Mouse (Mus musculus): ENCODE data around the gene Gm9837.
"Not testable (repeated sequence)": the region's sequence is repeated elsewhere in the genome, so short reads cannot be mapped to it uniquely, and the experiment has no call there.

The Gm9837 gene

GRCm38 (mm10) chr11:53456474-53457371 lies 13.6 kb downstream of the Gm9837 start, which contains the start of the genes Gm10447 and Shroom1:
Gm10447 (minus strand) TSS chr11:53457110.
Shroom1 (plus strand) TSS chr11:53457205.
- DNase-seq (ENCODE audit: low spot score in 2 of 2) = no peak

GRCm38 (mm10) chr11:53453031-53453430 lies 17.2 kb downstream of the Gm9837 start:
- no peak for DNase-seq (ENCODE audit: low spot score in 2 of 2)

- DNase-seq (ENCODE audit: low spot score in 2 of 2) = no peak
These were observed 17.9 kb downstream of the Gm9837 start for GRCm38 (mm10) chr11:53452396-53452795.

GRCm38 (mm10) chr11:53451361-53451760 lies 18.9 kb downstream of the Gm9837 start:
- DNase-seq (ENCODE audit: low spot score in 2 of 2) = no peak

GRCm38 (mm10) chr11:53450070-53450705 lies 20.1 kb downstream of the Gm9837 start:
- DNase-seq (ENCODE audit: low spot score in 2 of 2) = no peak

GRCm38 (mm10) chr11:53448529-53448928 lies 21.8 kb downstream of the Gm9837 start:
- DNase-seq (ENCODE audit: low spot score in 2 of 2) = no peak

GRCm38 (mm10) chr11:53447996-53448395 lies 22.3 kb downstream of the Gm9837 start:
- no peak for DNase-seq (ENCODE audit: low spot score in 2 of 2)

GRCm38 (mm10) chr11:53446183-53446582 lies 24.1 kb downstream of the Gm9837 start:
- DNase-seq (ENCODE audit: low spot score in 2 of 2) = no peak

GRCm38 (mm10) chr11:53445562-53445961 lies 24.7 kb downstream of the Gm9837 start:
- DNase-seq (ENCODE audit: low spot score in 2 of 2) = no peak

- no peak for DNase-seq (ENCODE audit: low spot score in 2 of 2)
These were observed 26.4 kb downstream of the Gm9837 start for GRCm38 (mm10) chr11:53443861-53444260.

GRCm38 (mm10) chr11:53441921-53442320 lies 28.4 kb downstream of the Gm9837 start:
- DNase-seq (ENCODE audit: low spot score in 2 of 2) = no peak

GRCm38 (mm10) chr11:53436338-53436737 lies 33.9 kb downstream of the Gm9837 start:
- DNase-seq (ENCODE audit: low spot score in 2 of 2) = no peak

GRCm38 (mm10) chr11:53435504-53435903 lies 34.8 kb downstream of the Gm9837 start:
- no peak for DNase-seq (ENCODE audit: low spot score in 2 of 2)

GRCm38 (mm10) chr11:53433057-53433456 lies 37.2 kb downstream of the Gm9837 start:
- DNase-seq (ENCODE audit: low spot score in 2 of 2) = no peak

- DNase-seq (ENCODE audit: low spot score in 2 of 2) = no peak
These were observed 38.8 kb downstream of the Gm9837 start for GRCm38 (mm10) chr11:53431347-53432056.

- DNase-seq (ENCODE audit: low spot score in 2 of 2) = peak; percentile 99 to 100
These were observed 39.5 kb downstream of the Gm9837 start, which contains the start of the genes Uqcrq and Gdf9 for GRCm38 (mm10) chr11:53430670-53431346. Uqcrq (minus strand) TSS chr11:53430831. Gdf9 (plus strand) TSS chr11:53431023.

- DNase-seq (ENCODE audit: low spot score in 2 of 2) = no peak
These were observed 40.0 kb downstream of the Gm9837 start for GRCm38 (mm10) chr11:53430300-53430669.

- no peak for DNase-seq (ENCODE audit: low spot score in 2 of 2)
These were observed 41.1 kb downstream of the Gm9837 start for GRCm38 (mm10) chr11:53429182-53429581.

- no peak for DNase-seq (ENCODE audit: low spot score in 2 of 2)
These were observed 41.6 kb downstream of the Gm9837 start for GRCm38 (mm10) chr11:53428716-53429057.

- DNase-seq (ENCODE audit: low spot score in 2 of 2) = no peak
These were observed 42.1 kb downstream of the Gm9837 start for GRCm38 (mm10) chr11:53427993-53428715.

GRCm38 (mm10) chr11:53426914-53427313 lies 43.4 kb downstream of the Gm9837 start:
- not testable (repeated sequence) for DNase-seq (ENCODE audit: low spot score in 2 of 2)

Data from frontal cortex, postnatal 14 days (tissue).